Mouse (Mus musculus) R1 (cell line): ENCODE results near the gene Tll2.

Experiments
- DNase-seq: peaks from one replicate; pipeline ENCODE4 v3.0.0-alpha.2; 2018; ENCODE audit warnings: low read depth, low spot score

The Tll2 gene

DNA sequence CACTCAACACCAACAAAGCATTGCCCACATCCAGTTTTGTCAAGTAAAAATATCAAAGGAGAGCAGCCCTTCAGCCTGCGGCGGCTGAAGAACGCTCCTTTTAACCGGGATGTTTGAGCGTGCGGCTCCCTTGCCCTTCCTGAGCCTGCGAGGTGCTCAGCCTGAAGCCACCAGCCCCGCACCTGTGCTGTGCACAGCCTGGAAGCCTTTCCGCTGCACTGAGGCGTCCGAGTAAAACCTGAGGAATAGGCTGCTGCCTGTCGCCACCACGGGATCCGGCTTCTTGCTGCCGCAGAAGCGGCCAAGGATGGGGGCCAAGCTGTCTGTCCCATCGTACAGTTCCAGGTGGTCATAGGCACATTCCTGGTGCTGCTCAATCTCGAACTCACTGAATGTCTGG, 118.1 kb downstream of the Tll2 start:
- no peak for DNase-seq

DNA sequence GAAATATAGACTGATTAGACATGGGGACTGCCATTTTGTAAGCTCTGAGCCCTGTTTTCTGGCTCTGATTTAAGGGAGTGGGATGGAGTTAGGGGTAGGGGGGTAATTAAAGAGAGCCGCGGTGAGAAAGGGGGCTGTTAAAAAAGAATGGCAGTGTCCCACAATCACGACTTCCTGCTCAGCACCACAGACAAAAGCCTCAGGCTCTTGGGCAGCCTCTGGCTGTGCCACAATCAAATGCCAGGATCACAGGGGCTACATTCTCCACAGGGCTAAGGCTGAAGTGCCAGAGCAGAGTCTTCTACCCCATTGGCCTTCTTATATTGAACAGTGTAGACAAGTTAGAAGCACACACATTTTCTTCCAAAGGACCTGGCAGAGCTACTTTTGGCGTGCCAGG, 118.7 kb downstream of the Tll2 start:
- no peak for DNase-seq

DNA sequence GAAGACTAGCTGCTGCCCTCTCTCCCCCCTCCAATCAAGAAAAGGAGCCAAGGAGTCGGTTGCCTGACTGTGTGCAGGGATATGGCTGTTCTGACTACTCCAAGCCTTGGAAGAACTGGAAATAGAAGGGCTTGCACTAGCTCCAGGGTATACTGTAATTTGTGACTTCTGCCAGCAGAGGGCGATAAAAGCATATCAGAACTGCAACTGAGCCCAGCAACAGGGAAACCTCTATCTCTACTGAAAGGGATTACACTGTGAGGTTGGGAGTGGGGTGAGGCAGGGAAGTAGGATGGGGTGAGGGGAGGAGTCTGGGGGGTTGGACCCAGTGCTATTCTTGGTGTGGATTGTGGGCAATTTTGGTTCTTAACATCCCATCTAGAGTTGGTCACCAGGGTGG, 119.9 kb downstream of the Tll2 start:
- peak; percentile 81 for DNase-seq

DNA sequence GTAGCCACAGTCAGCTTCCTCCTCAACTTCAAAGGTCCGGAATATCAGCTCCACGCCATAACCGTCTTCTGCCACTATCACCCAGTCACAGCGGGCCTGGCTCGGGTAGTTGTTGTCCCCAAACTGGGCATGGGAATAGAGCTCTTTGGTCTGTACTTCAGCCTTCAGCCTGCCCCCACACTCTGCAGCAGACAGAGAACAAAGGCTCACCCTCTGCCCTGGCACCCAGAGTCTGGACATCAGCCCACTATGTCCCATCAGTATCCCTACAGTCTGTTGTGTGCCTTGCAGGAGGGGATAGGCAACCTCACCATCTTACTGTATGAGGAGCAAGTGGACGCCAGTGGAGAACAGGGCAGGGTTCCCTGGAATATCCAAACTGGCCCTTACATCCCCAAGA, 120.3 kb downstream of the Tll2 start:
- no peak for DNase-seq

DNA sequence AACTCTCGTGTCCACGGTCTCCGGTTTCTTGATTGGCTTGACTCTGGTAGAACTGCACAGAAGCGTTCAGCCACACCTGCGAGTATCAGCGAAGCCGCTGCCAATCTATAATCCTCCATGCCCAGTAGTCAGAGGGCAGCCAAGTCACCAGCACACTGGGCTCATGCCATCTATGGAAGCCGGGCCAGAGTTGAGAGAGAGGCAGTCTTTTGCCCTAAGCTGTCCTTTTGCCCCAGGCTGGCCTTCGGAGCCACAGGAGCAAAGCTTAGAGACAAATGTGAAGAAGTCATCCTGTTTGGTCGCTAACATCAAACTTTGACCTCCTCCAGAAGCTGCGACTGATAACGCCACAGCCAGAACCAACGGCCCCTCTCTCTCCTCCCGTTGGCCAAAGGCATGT, 123.0 kb downstream of the Tll2 start:
- DNase-seq: no peak

DNA sequence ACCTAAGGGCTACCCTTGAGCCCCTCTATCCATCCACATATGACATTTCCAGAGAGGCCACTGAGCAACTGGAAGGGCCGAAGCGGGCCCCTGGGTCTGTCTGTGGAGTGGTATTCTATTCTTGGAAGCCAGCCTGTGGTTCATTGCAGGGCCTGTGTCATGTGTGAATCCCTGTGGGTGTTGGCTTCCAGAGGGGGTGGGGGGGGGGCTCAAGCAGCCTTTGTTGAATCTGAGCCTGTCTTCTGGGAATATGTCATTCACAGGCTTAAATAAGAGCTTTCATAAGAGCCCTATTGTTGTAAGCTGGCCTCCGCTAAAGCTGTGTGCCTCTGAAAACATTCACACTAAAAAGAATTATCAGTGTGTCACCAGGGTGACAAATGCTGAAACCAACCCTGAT, 125.0 kb downstream of the Tll2 start:
- DNase-seq: no peak

DNA sequence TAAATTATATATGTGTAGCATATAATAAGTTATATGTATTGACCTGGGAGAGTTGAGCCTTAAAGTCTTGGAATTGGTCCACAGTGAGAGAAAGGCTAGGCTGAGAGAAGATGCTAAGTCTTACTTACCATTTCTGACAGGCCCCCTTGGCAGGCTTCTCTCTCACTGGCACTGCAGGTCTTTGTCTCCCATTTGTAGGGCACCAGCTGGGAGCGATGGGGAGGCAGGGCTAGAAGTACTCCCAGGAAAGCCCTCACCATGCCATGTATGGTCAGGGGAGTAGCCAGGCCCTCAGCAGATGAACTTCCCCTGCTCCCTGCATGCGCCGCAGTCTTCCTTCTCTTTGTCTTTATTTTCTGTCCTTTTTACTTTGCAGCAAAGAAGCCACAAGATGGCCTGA, 129.7 kb downstream of the Tll2 start, which contains the start of gene Opalin:
Opalin (minus strand) TSS at position 208 of the 400 bp plus-strand sequence.
- no peak for DNase-seq

DNA sequence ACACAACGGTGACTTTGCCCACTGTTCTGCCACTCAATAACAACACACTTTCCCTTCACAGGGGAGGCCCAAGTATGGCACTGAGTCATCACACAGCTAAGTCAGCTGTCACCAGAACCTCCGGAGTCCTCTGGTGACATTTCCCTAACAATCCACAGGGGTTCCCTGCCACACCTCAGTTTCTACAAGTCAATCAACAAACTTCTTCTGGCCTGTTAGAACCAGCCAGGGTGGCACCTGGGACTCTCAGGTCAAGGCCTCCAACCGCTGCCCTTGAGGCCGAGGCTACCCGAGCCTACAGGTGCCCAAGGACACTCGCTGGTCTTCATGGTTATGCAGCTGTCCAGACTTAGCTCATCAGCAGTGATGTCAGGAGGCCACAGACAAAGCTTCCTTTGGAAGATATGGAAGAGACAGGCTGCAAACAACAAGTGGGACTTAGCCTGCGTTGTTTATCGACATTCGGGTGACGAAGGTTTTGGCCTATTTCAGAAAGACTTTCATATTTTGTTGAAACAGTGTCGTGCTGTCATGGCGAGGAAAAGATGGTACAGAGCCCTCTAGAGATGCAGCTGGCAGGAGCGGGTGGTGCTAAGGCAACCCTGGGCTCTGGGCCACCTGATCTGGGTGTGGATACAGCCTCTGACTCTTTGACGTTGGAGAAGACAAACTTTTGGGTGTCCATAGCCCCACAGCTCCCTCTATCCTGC, 132.7 kb downstream of the Tll2 start:
- peak; percentile 20 for DNase-seq

DNA sequence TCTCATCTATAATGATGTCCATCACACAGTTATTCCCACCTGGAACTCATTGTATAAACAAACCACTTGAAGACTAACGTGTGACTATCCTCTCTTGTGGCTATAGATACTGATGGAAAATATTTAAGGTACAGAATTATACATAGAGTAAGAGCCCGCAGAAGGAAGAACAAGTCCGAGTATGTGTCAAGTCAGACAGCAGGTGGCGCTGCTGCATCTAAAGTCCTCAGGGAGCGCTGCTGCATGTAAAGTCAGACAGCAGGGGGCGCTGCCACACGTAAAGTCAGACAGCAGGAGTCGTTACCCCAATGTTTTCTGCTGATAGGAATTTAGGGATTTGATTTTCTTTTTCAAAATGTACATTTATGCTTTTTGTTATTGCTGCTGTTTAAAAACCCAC, 135.1 kb downstream of the Tll2 start:
- DNase-seq: peak; percentile 93

DNA sequence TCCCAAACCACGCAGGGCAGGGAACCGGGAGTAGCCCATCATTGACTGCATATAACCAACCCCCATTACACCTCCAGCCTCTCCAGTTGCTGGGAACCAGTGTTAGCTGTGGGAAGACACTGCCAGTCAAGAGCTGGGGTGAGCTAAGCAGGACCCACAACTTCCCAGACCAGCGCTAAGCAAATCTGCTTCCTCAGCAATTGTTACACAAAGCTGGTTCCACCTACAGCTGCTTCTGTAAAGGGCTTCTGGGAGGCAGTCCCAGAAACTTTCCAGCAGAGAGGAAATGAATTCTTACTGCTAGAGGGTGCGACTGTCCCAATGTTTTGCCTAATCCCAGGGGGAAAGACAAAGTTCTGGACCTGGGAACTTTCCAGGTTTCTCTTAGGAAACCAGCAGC, 151.9 kb downstream of the Tll2 start:
- no peak for DNase-seq

DNA sequence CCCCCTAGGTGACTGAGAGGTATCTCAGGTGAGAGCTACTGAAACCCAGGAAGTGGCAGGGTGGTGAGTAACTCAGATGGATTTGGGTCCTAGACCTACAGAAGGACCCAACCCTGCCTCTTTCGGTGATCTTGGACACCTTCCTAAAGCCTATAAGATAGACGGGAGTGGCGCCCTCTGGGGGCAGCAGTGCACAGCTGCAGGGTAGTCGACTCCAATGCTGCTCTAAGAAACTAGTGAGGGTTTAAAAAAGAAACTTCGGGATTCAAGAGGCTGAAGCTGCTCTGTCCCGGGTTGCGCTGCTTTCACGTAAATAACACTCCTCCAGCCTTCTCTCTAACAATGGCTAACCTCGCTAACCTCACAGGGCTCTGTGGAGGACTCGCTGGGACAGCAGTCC, 153.1 kb downstream of the Tll2 start:
- peak; percentile 77 for DNase-seq

DNA sequence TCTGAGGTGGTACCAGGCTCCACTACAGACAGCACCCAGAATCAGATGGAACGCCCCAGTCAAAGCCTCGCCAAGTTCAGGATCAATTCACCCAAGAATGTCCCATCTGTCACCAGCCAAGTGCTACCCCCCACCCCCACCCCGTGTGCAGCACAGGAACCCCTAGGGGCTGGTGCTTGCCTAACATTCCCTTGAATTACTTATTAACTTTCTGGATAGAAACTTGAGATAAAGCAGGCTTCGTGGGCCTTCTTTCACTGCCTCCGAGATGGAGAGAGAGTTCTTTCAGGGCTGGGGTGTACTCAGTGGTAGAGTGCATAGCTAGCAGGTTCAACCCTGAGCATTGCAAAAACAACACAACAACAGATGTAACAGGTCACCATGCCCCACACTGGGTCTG, 154.4 kb downstream of the Tll2 start:
- no peak for DNase-seq

DNA sequence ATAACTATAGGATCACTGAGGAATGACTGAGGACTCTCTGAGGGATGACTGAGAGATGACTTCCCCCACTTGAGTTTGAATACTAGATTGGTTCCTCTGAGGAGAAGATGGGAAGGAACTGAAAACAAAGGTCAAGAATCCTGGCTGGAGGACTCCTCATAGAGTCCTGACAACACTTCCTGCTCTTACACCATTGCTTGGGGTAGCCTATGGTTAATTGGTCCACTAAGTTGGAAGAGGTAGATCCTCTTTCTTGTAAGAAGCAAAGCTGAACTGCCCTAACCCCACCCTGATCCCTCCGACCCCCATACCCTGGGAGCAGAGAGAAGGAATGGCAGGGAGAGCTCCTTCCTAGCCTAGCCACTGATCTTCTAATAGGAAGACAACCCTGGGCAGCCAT, 154.9 kb downstream of the Tll2 start:
- no peak for DNase-seq

DNA sequence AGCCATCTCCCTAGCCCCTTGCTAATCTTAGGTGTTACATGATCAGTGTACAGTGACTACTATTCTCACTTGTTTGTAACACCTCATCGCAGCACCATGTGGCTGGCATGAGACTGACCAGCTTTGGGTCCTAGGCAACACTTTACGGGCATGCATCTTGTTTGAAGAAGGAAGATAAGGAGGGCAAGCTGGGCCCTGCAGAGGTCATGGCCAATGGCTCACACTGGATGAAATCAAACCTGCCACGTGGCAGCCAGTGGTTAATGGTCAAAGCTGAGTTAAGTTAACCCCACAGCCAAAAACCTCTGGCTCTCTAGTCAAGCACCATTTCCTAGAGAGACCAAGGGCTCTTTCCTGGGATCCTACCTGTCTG, 158.5 kb downstream of the Tll2 start:
- DNase-seq: no peak

DNA sequence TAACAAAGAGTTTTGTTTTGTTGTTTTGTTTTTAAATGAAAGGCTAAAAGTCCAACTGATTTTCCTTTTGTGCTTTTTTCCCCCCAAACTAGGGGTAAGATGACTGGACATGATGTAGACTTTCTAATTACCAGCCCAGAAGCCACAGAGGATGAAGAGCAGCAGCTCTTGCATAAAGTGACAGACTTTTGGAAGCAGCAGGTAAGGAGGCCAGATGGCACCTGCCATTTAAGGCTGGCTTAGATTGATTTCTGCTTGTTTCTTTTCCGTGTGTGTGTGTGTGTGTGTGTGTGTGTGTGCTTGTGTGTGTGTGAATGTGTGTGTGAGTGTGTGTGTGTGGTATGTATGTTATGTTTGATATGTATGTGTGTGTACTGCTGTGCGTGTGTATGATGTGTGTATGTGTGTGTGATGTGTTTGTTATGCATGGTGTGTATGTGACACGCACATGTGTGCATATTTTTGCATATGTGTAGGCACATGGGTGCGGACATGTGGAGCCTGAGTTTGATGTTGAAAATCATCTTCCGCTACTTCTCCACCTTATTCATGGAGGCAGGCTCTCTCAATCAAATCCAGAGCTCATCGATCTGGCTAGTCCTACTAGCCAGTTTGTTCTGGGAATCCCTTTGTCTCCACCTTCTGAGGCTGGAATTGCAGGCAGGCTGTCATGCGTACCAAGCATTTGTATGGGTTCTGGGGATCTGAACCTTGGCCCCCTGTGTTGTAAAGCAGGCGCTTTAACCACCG, 159.0 kb downstream of the Tll2 start:
- DNase-seq: peak; percentile 68

DNA sequence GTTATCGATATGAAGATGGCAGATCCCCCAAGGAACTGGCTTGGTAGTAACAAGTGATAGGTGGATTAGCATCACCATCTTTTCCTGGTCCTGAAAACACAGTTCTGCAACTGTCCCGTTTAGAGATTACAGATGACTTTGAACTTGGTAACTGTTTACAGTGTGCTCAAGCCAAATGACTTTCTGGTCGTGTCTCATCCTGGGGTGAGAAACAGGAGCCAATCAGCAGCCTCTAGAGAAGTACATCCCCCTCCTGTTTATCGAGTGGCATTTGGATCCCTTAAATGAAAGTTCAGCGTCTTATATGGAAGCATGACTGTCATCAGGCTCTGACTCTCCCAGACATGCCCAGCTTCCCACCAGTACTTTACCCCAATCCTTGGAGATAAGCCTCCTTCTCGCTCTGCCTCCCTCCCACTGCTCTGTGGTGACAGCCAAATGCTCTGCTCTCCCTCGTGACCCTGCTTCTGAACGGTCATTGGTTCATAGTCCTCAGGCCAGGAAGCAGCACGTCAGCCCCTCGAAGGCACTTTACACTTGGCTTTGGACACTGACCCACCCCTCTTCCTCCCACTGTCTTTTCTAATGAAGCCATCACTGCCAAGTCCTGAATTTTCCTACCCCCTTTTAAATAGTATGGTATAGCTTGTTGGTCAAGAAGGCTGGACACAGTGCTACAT, 161.4 kb downstream of the Tll2 start:
- DNase-seq: no peak

DNA sequence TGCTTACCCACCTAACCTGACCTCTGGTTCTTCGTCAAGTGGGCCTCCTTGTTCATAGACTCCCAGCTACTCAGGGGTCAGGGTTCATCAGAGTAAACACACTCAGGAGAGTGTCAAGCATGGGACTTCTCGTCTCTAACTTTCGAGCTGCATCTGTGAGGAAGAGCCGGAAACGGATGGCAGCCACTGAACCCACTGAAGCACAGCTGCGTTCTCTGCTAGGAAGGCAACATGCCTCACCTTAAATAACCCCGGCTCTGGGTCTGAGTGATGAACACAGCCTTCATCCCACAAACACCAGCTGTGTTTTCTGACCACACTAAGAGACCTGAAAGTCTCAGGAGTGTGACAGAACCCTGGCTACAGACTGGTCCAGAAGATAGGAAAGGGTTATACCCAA, 167.5 kb downstream of the Tll2 start:
- no peak for DNase-seq

DNA sequence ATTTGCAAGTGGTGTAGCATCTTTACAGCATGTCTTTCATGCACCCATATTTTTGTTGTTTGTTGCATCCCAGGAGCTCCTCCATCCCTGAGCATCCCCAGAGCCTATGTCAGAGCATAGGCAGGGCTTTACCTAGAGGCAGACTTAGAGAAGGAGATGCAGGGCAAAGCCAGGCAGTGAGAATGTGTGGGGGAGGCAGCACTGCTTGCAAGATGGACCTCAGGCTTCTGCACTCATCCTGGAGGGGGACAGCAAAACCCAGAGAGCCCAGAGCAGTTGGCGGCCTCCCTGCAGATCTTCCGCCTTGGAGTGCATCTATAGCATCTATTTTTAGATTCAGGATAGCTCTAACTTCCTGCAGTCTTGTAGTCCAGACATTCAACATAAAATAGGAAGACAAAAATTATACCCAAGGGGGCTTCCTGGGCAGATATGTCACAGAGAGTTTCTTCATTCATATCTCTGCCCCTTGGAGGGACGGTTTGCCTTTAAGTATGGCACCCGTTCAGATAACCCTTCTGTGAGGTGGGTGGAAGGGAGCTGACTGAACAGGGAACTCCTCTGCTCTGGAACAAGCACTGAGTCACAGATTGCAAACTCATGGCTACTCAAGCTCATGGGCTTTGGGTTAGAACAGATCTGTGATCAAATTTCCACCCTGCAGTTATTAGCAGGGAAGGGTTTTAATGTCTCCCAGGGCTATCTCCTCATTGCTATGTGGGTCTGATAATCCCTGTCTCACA, 170.7 kb downstream of the Tll2 start:
- DNase-seq: no peak
